Mouse (Mus musculus) frontal cortex, adult (tissue): ENCODE measurements at regions not wholly inside any gene's neighbourhood (a gene's known extent, or its start where the extent isn't known, plus 50 kb on each side); places are given as distances from the start of the nearest gene placed in this dataset.
"Not testable (repeated sequence)": the region's sequence is repeated elsewhere in the genome, so short reads cannot be mapped to it uniquely, and the experiment has no call there.

Source experiments
- ATAC-seq: cut with Nextera tagmentation; 2 replicates; pipeline ENCODE4 v1.9.2; 2017; ENCODE audit warnings: mild to moderate bottlenecking, moderate library complexity, mixed read lengths; ENCODE audit not compliant: low TSS enrichment

GRCm38 (mm10) chrX:80639554-80639953, 430.9 kb upstream of the Tmem47 start:
- ATAC-seq = not testable (repeated sequence)

- ATAC-seq = peak; percentile 92
These were observed 405.9 kb upstream of the Tmem47 start for GRCm38 (mm10) chrX:80664605-80665004.
